Mouse (Mus musculus) neural tube, embryonic 12.5 days (tissue): ENCODE data around the gene Ccdc87. TPM values are rescaled to one million over a fixed set of nuclear protein-coding genes. Genes with fewer than 3 reads are reported as not detected.
A peak's percentile ranks its signal among the peaks of the same experiment; 100 is the strongest.

Experiments
- ATAC-seq: fragments of 200-750 bp; cut with Nextera tagmentation; 2 replicates; pipeline ENCODE4 v1.8.0; 2017; ENCODE audit warnings: low read depth, mild to moderate bottlenecking, moderate TSS enrichment, moderate library complexity; ENCODE audit not compliant: low FRiP score
- H3K27ac ChIP-seq: fragments of 300-500 bp; sonication (generic); 2 replicates; pipeline ENCODE4 v1.5.1; 2016
- H3K27me3 ChIP-seq: fragments of 300-500 bp; sonication (generic); replicated peaks from 2 replicates; pipeline ENCODE4 v1.6.1; 2016; ENCODE audit warnings: mild to moderate bottlenecking
- H3K36me3 ChIP-seq: fragments of 300-500 bp; sonication (generic); 2 replicates; pipeline ENCODE4 v1.6.1; 2016; ENCODE audit warnings: mild to moderate bottlenecking
- H3K4me1 ChIP-seq: fragments of 300-500 bp; sonication (generic); 2 replicates; pipeline ENCODE4 v1.6.1; 2016
- H3K4me2 ChIP-seq: fragments of 300-500 bp; sonication (generic); replicated peaks from 2 replicates; pipeline ENCODE4 v1.6.1; 2016; ENCODE audit warnings: mild to moderate bottlenecking
- H3K4me3 ChIP-seq: fragments of 300-500 bp; sonication (generic); 2 replicates; pipeline ENCODE4 v1.5.1; 2016
- H3K9ac ChIP-seq: fragments of 300-500 bp; sonication (generic); 2 replicates; pipeline ENCODE4 v1.6.1; 2016; ENCODE audit warnings: mild to moderate bottlenecking
- H3K9me3 ChIP-seq: fragments of 300-500 bp; sonication (generic); 2 replicates; pipeline ENCODE4 v1.6.1; 2016; ENCODE audit warnings: mild to moderate bottlenecking
- whole genome bisulfite sequencing: fragments of 180-500 bp; shearing (Covaris S2); methylation state at CpG from one replicate; pipeline ENCODE4 v1.1.7; 2016; 5-methylcytosine and 5-hydroxymethylcytosine counted together
- polyA plus RNA-seq: library from polyadenylated mRNA; unstranded; fragments of >200 nt; fragmentation: Nextera tagmentation; extraction: Ambion mirVana; gene quantifications from 2 replicates; pipeline ENCODE4 v1.2.1, GENCODE M21; 2016

Gene Ccdc87
- polyA plus RNA-seq, 1 experiment from 2014 or later: 0.14 TPM

- 67% methylated on average over 3 of the region's 3 CpGs for WGBS
- Histone ChIP-seq H3K36me3 (no peaks in the 10 kb centered on the region), H3K9me3 (no peaks in the 10 kb centered on the region), H3K27ac (no peak overlapping the region), H3K27me3 (no peaks in the 10 kb centered on the region), H3K4me2 (no peak overlapping the region), H3K4me1 (peaks cover 21% of the 10 kb centered on the region), H3K9ac (no peak overlapping the region), H3K4me3 (no peak overlapping the region)
- no peak for ATAC-seq
These were observed 37.6 kb downstream of the Ccdc87 start for GRCm38 (mm10) chr19:4876755-4877154.

- ATAC-seq: no peak
- H3K4me2 ChIP-seq: peak within 1 kb of the TSS; percentile 63
- H3K9me3 ChIP-seq: no peaks in the 10 kb centered on the region
- no peaks in the 10 kb centered on the region for H3K27me3 ChIP-seq
- peak within 1 kb of the TSS; percentile 69 for H3K9ac ChIP-seq
- no peaks in the 10 kb centered on the region for H3K36me3 ChIP-seq
- H3K4me3 ChIP-seq: peak within 1 kb of the TSS; percentile 68
- no peak within 1 kb of the TSS for H3K27ac ChIP-seq
- H3K4me1 ChIP-seq: peaks cover 21% of the 10 kb centered on the region
- 5% methylated on average over 17 of the region's 17 CpGs for WGBS
These were observed 38.6 kb downstream of the Ccdc87 start, which contains the start of gene Actn3 for GRCm38 (mm10) chr19:4877785-4878184. TSS of gene Actn3 (minus strand) at chr19:4877909.

- ATAC-seq: peak; percentile 94
- Histone ChIP-seq H3K9me3 (no peaks in the 10 kb centered on the region), H3K4me3 (peak within 1 kb of the TSS; percentile 68), H3K9ac (peak within 1 kb of the TSS; percentile 69), H3K4me1 (peaks cover 21% of the 10 kb centered on the region), H3K4me2 (peak within 1 kb of the TSS; percentile 63), H3K36me3 (peaks cover 4% of the 10 kb centered on the region; the same call in 1 of the 2 replicates), H3K27ac (no peak within 1 kb of the TSS), H3K27me3 (no peaks in the 10 kb centered on the region)
- 2% methylated on average over 52 of the region's 52 CpGs for WGBS
These were observed 39.5 kb downstream of the Ccdc87 start, which contains the start of gene Zdhhc24 for GRCm38 (mm10) chr19:4878405-4879323. TSS of gene Zdhhc24 (plus strand) at chr19:4878668.

GRCm38 (mm10) chr19:4879324-4879703, 40.1 kb downstream of the Ccdc87 start:
- Histone ChIP-seq H3K27ac (no peak overlapping the region), H3K9ac (peak overlapping the region; percentile 69), H3K9me3 (no peaks in the 10 kb centered on the region), H3K4me2 (peak overlapping the region; percentile 63), H3K4me3 (peak overlapping the region; percentile 68), H3K27me3 (no peaks in the 10 kb centered on the region), H3K36me3 (peaks cover 4% of the 10 kb centered on the region; the same call in 1 of the 2 replicates), H3K4me1 (peaks cover 21% of the 10 kb centered on the region)
- ATAC-seq: no peak
- 72% methylated on average over 10 of the region's 10 CpGs for WGBS

GRCm38 (mm10) chr19:4883961-4884360, 44.8 kb downstream of the Ccdc87 start:
- H3K4me3 ChIP-seq: no peak overlapping the region
- no peaks in the 10 kb centered on the region for H3K27me3 ChIP-seq
- no peak for ATAC-seq
- no peak overlapping the region for H3K9ac ChIP-seq
- peaks cover 12% of the 10 kb centered on the region; the same call in 1 of the 2 replicates for H3K4me1 ChIP-seq
- WGBS: 83% methylated on average over 4 of the region's 4 CpGs
- no peak overlapping the region for H3K4me2 ChIP-seq
- peaks cover 4% of the 10 kb centered on the region; the same call in 1 of the 2 replicates for H3K36me3 ChIP-seq
- H3K27ac ChIP-seq: no peak overlapping the region
- no peaks in the 10 kb centered on the region for H3K9me3 ChIP-seq

- no peaks in the 10 kb centered on the region for H3K4me1 ChIP-seq
- peaks cover 38% of the 10 kb centered on the region for H3K36me3 ChIP-seq
- no peak for ATAC-seq
- H3K27ac ChIP-seq: no peak overlapping the region
- 85% methylated on average over 10 of the region's 10 CpGs for WGBS
- no peak overlapping the region for H3K4me2 ChIP-seq
- H3K27me3 ChIP-seq: no peaks in the 10 kb centered on the region
- no peaks in the 10 kb centered on the region for H3K9me3 ChIP-seq
- H3K9ac ChIP-seq: no peak overlapping the region
- no peak overlapping the region for H3K4me3 ChIP-seq
These were observed 50.6 kb downstream of the Ccdc87 start for GRCm38 (mm10) chr19:4889791-4890190.

- Histone ChIP-seq H3K9ac (no peak overlapping the region), H3K36me3 (peaks cover 42% of the 10 kb centered on the region), H3K4me1 (no peaks in the 10 kb centered on the region), H3K4me2 (no peak overlapping the region), H3K27ac (no peak overlapping the region), H3K9me3 (no peaks in the 10 kb centered on the region), H3K27me3 (no peaks in the 10 kb centered on the region), H3K4me3 (no peak overlapping the region)
- 83% methylated on average over 3 of the region's 3 CpGs for WGBS
- ATAC-seq: no peak
These were observed 52.6 kb downstream of the Ccdc87 start for GRCm38 (mm10) chr19:4891798-4892197.

Other genes starting within 250 kb of the Ccdc87 start
- gene Lrfn4, start 223.7 kb upstream of the Ccdc87 start, polyA plus RNA-seq: 15.6 and 17.9 TPM in 2 replicates
- 56.1 and 60.5 TPM in 2 replicates for gene Rce1, start 213.7 kb upstream of the Ccdc87 start, polyA plus RNA-seq
- 3.8 and 5.9 TPM in 2 replicates for gene Gm960, start 140.7 kb upstream of the Ccdc87 start, polyA plus RNA-seq
- 39.5 and 41.8 TPM in 2 replicates for gene Sptbn2, start 128.2 kb upstream of the Ccdc87 start, polyA plus RNA-seq
- gene Rbm4b, start 82.9 kb upstream of the Ccdc87 start, polyA plus RNA-seq: 157 and 164 TPM in 2 replicates
- 102 and 106 TPM in 2 replicates for gene Rbm4, start 45.5 kb upstream of the Ccdc87 start, polyA plus RNA-seq
- gene Gm21992, start 27.8 kb upstream of the Ccdc87 start, polyA plus RNA-seq: 28.1 and 34.7 TPM in 2 replicates
- gene Rbm14, start 27.7 kb upstream of the Ccdc87 start, polyA plus RNA-seq: 96.3 and 97.1 TPM in 2 replicates
- gene Ccs, start within 50 bp of the Ccdc87 start, polyA plus RNA-seq: 42.3 and 44.1 TPM in 2 replicates
- 59.0 and 61.8 TPM in 2 replicates for gene Ctsf, start 15.8 kb downstream of the Ccdc87 start, polyA plus RNA-seq
- 3.3 TPM in 2 replicates for gene Actn3, start 38.5 kb downstream of the Ccdc87 start, polyA plus RNA-seq
- 21.4 and 22.1 TPM in 2 replicates for gene Zdhhc24, start 39.3 kb downstream of the Ccdc87 start, polyA plus RNA-seq
- gene Bbs1, start 67.3 kb downstream of the Ccdc87 start, polyA plus RNA-seq: 8.1 and 10.5 TPM in 2 replicates
- 167 and 171 TPM in 2 replicates for gene Dpp3, start 88.9 kb downstream of the Ccdc87 start, polyA plus RNA-seq
- 4.9 and 6.5 TPM in 2 replicates for gene Peli3, start 103.8 kb downstream of the Ccdc87 start, polyA plus RNA-seq
- 126 and 132 TPM in 2 replicates for gene Mrpl11, start 122.8 kb downstream of the Ccdc87 start, polyA plus RNA-seq
- 0.06 and 0.08 TPM in 2 replicates for gene Npas4, start 150.9 kb downstream of the Ccdc87 start, polyA plus RNA-seq
- 6.1 and 6.2 TPM in 2 replicates for gene Slc29a2, start 184.5 kb downstream of the Ccdc87 start, polyA plus RNA-seq
- 48.2 and 50.0 TPM in 2 replicates for gene B4gat1, start 199.5 kb downstream of the Ccdc87 start, polyA plus RNA-seq
- gene AC124502.3, start 199.5 kb downstream of the Ccdc87 start, polyA plus RNA-seq: 2.4 and 3.4 TPM in 2 replicates
- 58.7 TPM in 2 replicates for gene Brms1, start 202.0 kb downstream of the Ccdc87 start, polyA plus RNA-seq
- gene Rin1, start 211.1 kb downstream of the Ccdc87 start, polyA plus RNA-seq: 2.0 and 2.5 TPM in 2 replicates
- 22.9 and 26.3 TPM in 2 replicates for gene Cd248, start 228.7 kb downstream of the Ccdc87 start, polyA plus RNA-seq
- gene Tmem151a, start 246.2 kb downstream of the Ccdc87 start, polyA plus RNA-seq: 2.5 and 2.8 TPM in 2 replicates
- gene Yif1a, start 249.2 kb downstream of the Ccdc87 start, polyA plus RNA-seq: 66.3 and 69.1 TPM in 2 replicates